Mouse (Mus musculus): ENCODE measurements around the gene Tedc2. TPM values are rescaled to one million over a fixed set of nuclear protein-coding genes. Genes with fewer than 3 reads are reported as not detected.

The Tedc2 gene
- polyA plus RNA-seq, 1 experiment from 2014 or later: 4.0 TPM

Other genes starting within 250 kb of the Tedc2 start
- gene Prss30, start 240.3 kb downstream of the Tedc2 start, polyA plus RNA-seq (2018): 0.19 to 0.33 TPM in 2 of 3 replicates, not detected in the other
- not detected in 3 replicates for gene Prss22, start 222.8 kb downstream of the Tedc2 start, polyA plus RNA-seq (2018)
- not detected in 3 replicates for gene Prss27, start 182.7 kb downstream of the Tedc2 start, polyA plus RNA-seq (2018)
- gene Kctd5, start 147.4 kb downstream of the Tedc2 start, polyA plus RNA-seq (2018): 10.4 to 18.9 TPM (median 13.9 TPM) in 3 replicates
- gene Pdpk1, start 69.9 kb downstream of the Tedc2 start, polyA plus RNA-seq (2018): 10.4 to 18.5 TPM (median 17.4 TPM) in 3 replicates
- 69.2 to 101 TPM (median 69.2 TPM) in 3 replicates for gene Amdhd2, start 57.1 kb downstream of the Tedc2 start, polyA plus RNA-seq (2018)
- 1,634 to 2,526 TPM (median 2,187 TPM) in 3 replicates for gene Atp6v0c, start 51.1 kb downstream of the Tedc2 start, polyA plus RNA-seq (2018)
- 8.4 to 12.8 TPM (median 8.5 TPM) in 3 replicates for gene Tbc1d24, start 15.3 kb downstream of the Tedc2 start, polyA plus RNA-seq (2018)
- gene Ntn3, start 11.3 kb downstream of the Tedc2 start, polyA plus RNA-seq (2018): 0.05 to 0.09 TPM in 2 of 3 replicates, not detected in the other
- 1.3 to 5.7 TPM (median 3.2 TPM) in 3 replicates for gene Ccnf, start 30.6 kb upstream of the Tedc2 start, polyA plus RNA-seq (2018)
- gene Abca17, start 130.2 kb upstream of the Tedc2 start, polyA plus RNA-seq (2018): 0.16 to 0.30 TPM (median 0.26 TPM) in 3 replicates
- 26.0 to 44.3 TPM (median 31.7 TPM) in 3 replicates for gene Abca3, start 131.1 kb upstream of the Tedc2 start, polyA plus RNA-seq (2018)
- 59.5 to 100 TPM (median 80.3 TPM) in 3 replicates for gene Rnps1, start 193.7 kb upstream of the Tedc2 start, polyA plus RNA-seq (2018)
- 10.4 to 30.9 TPM (median 23.5 TPM) in 3 replicates for gene Eci1, start 205.8 kb upstream of the Tedc2 start, polyA plus RNA-seq (2018)
- gene Dnase1l2, start 222.3 kb upstream of the Tedc2 start, polyA plus RNA-seq (2018): 0.23 to 1.5 TPM (median 1.1 TPM) in 3 replicates
- gene E4f1, start 249.5 kb upstream of the Tedc2 start, polyA plus RNA-seq (2018): 7.7 to 13.8 TPM (median 10.3 TPM) in 3 replicates
- 7.0 to 22.6 TPM (median 15.0 TPM) in 3 replicates for gene Pgp, start 249.5 kb upstream of the Tedc2 start, polyA plus RNA-seq (2018)

Data from macrophage (primary cell).